Mouse (Mus musculus) embryonic stem cell, embryonic (primary cell): ENCODE measurements around the gene Tmem150c.

ENCODE experiments used
- CTCF ChIA-PET, 4 experiments: fragments of 300-600 bp in 2 of 4; fragments of 350-600 bp in 2 of 4; sonication (Branson Sonifier 250); formaldehyde crosslinking; loops; one replicate each; lab custom pipeline; 2022; ENCODE audit warnings: inconsistent platforms in 2 of 4; lab: Charles Lee
- POLR2A ChIA-PET, 4 experiments: fragments of 300-600 bp in 2 of 4; fragments of 350-600 bp in 2 of 4; sonication (Branson Sonifier 250); formaldehyde crosslinking; loops; one replicate each; lab custom pipeline; 2022; ENCODE audit warnings: antibody characterized with exemption in 4 of 4, inconsistent platforms in 1 of 4; lab: Charles Lee

Gene Tmem150c

GRCm38 (mm10) chr5:100079040-100079930, 80.3 kb downstream of the Tmem150c start:
- CTCF ChIA-PET = interaction anchor here in 3 of 4 experiments (0.5 to 1.2 kb wide), 6 partner anchors 8 to 151 kb away, joined by 3 to 12 read pairs (median 4); no protein-coding TSS in a partner anchor
- POLR2A ChIA-PET = interaction anchor here (0.5 to 3.2 kb wide), 33 partner anchors 8 to 1338 kb away, joined by 3 to 20 read pairs (median 4); partner anchors contain the start of genes Cops4 (in 1 of the 4) and Hnrnpdl (in 1 of the 4)

- ChIA-PET CTCF (interaction anchor here in 1 of 4 experiments (0.6 to 0.8 kb wide), 2 partner anchors 144 to 305 kb away, joined by 3 to 4 read pairs; no protein-coding TSS in a partner anchor), POLR2A (interaction anchor here (0.5 to 1.6 kb wide), 4 partner anchors 9 to 251 kb away, joined by 3 to 4 read pairs (median 4); no protein-coding TSS in a partner anchor)
Measured at GRCm38 (mm10) chr5:100074571-100074970, 85.0 kb downstream of the Tmem150c start.

- CTCF ChIA-PET = interaction anchor here in 1 of 4 experiments (1.2 kb wide), 1 partner anchor 404 kb away, joined by 3 read pairs; no protein-coding TSS in a partner anchor
- POLR2A ChIA-PET = interaction anchor here in 3 of 4 experiments (0.5 to 2.6 kb wide), 14 partner anchors 10 to 234 kb away, joined by 3 to 10 read pairs (median 3); no protein-coding TSS in a partner anchor
Measured at GRCm38 (mm10) chr5:100072557-100072956, 87.1 kb downstream of the Tmem150c start.

GRCm38 (mm10) chr5:100071541-100071940, 88.1 kb downstream of the Tmem150c start:
- ChIA-PET POLR2A (interaction anchor here in 2 of 4 experiments (1.0 to 2.6 kb wide), 11 partner anchors 8 to 42 kb away, joined by 3 to 10 read pairs (median 5); no protein-coding TSS in a partner anchor), CTCF (no interaction called here)

GRCm38 (mm10) chr5:100070255-100070654, 89.4 kb downstream of the Tmem150c start:
- ChIA-PET CTCF (interaction anchor here in 2 of 4 experiments (0.7 to 1.9 kb wide), 4 partner anchors 11 to 271 kb away, joined by 3 to 7 read pairs (median 4); no protein-coding TSS in a partner anchor), POLR2A (interaction anchor here in 2 of 4 experiments (0.9 to 1.6 kb wide), 6 partner anchors 9 to 31 kb away, joined by 3 to 7 read pairs (median 4); no protein-coding TSS in a partner anchor)

- ChIA-PET CTCF (interaction anchor here in 2 of 4 experiments (0.9 to 1.9 kb wide), 3 partner anchors 12 to 171 kb away, joined by 3 to 7 read pairs (median 4); no protein-coding TSS in a partner anchor), POLR2A (interaction anchor here in 2 of 4 experiments (0.5 to 1.1 kb wide), 4 partner anchors 10 to 31 kb away, joined by 3 read pairs; no protein-coding TSS in a partner anchor)
Measured at GRCm38 (mm10) chr5:100069526-100069925, 90.1 kb downstream of the Tmem150c start.

GRCm38 (mm10) chr5:100067579-100067978, 92.0 kb downstream of the Tmem150c start:
- ChIA-PET CTCF (interaction anchor here in 1 of 4 experiments (0.5 to 0.6 kb wide), 2 partner anchors 10 to 11 kb away, joined by 4 to 5 read pairs; no protein-coding TSS in a partner anchor), POLR2A (interaction anchor here in 2 of 4 experiments (0.6 to 6.9 kb wide), 10 partner anchors 10 to 94 kb away, joined by 3 to 75 read pairs (median 10); partner anchors contain the start of genes Enoph1 (in 2 of the 2) and Hnrnpdl (in 2 of the 2))

- CTCF ChIA-PET = no interaction called here
Measured at GRCm38 (mm10) chr5:100060876-100061275, 98.7 kb downstream of the Tmem150c start.

GRCm38 (mm10) chr5:100059326-100059725, 100.3 kb downstream of the Tmem150c start:
- ChIA-PET CTCF (no interaction called here), POLR2A (interaction anchor here in 2 of 4 experiments (0.6 to 5.7 kb wide), 11 partner anchors 8 to 370 kb away, joined by 3 to 57 read pairs (median 3); partner anchors contain the start of genes Enoph1 (in 2 of the 2) and Hnrnpdl (in 2 of the 2))

More at GRCm38 (mm10) chr5:100060876-100061275, 98.7 kb downstream of the Tmem150c start:
- POLR2A ChIA-PET = interaction anchor here in 2 of 4 experiments (1.1 to 3.4 kb wide), 7 partner anchors 9 to 22 kb away, joined by 3 to 13 read pairs (median 5); partner anchors contain the start of genes Enoph1 (in 1 of the 2) and Hnrnpdl (in 1 of the 2)

GRCm38 (mm10) chr5:100058729-100059128, 100.9 kb downstream of the Tmem150c start:
- POLR2A ChIA-PET = interaction anchor here in 2 of 4 experiments (0.6 to 5.7 kb wide), 12 partner anchors 9 to 370 kb away, joined by 3 to 57 read pairs (median 3); partner anchors contain the start of genes Enoph1 (in 2 of the 2) and Hnrnpdl (in 2 of the 2)
- CTCF ChIA-PET = no interaction called here

GRCm38 (mm10) chr5:100057461-100058209, 102.0 kb downstream of the Tmem150c start:
- ChIA-PET POLR2A (interaction anchor here in 2 of 4 experiments (0.5 to 5.7 kb wide), 14 partner anchors 8 to 36 kb away, joined by 3 to 64 read pairs (median 4); partner anchors contain the start of genes Enoph1 (in 2 of the 2) and Hnrnpdl (in 2 of the 2)), CTCF (no interaction called here)

GRCm38 (mm10) chr5:100055866-100056369, 103.7 kb downstream of the Tmem150c start:
- ChIA-PET CTCF (interaction anchor here in 2 of 4 experiments (0.6 to 1.8 kb wide), 6 partner anchors 12 to 128 kb away, joined by 3 to 5 read pairs (median 4); no protein-coding TSS in a partner anchor), POLR2A (interaction anchor here in 3 of 4 experiments (0.6 to 5.7 kb wide), 15 partner anchors 8 to 406 kb away, joined by 3 to 64 read pairs (median 3); partner anchors contain the start of genes Enoph1 (in 2 of the 3) and Hnrnpdl (in 2 of the 3))

GRCm38 (mm10) chr5:100054807-100055547, 104.6 kb downstream of the Tmem150c start:
- ChIA-PET POLR2A (interaction anchor here (0.6 to 5.7 kb wide), 14 partner anchors 11 to 697 kb away, joined by 3 to 64 read pairs (median 4); partner anchors contain the start of genes Enoph1 (in 2 of the 4) and Hnrnpdl (in 2 of the 4)), CTCF (interaction anchor here in 2 of 4 experiments (0.6 to 1.3 kb wide), 4 partner anchors 11 to 346 kb away, joined by 3 to 4 read pairs (median 4); no protein-coding TSS in a partner anchor)

- ChIA-PET POLR2A (interaction anchor here (0.6 to 18.3 kb wide), 25 partner anchors 8 to 377 kb away, joined by 3 to 388 read pairs (median 4); partner anchors contain the start of genes Enoph1 (in 3 of the 4) and Hnrnpdl (in 3 of the 4)), CTCF (interaction anchor here in 2 of 4 experiments (0.6 to 1.2 kb wide), 2 partner anchors 14 to 27 kb away, joined by 3 read pairs; no protein-coding TSS in a partner anchor)
Measured at GRCm38 (mm10) chr5:100052728-100053127, 106.9 kb downstream of the Tmem150c start.

- ChIA-PET CTCF (interaction anchor here in 2 of 4 experiments (1.2 to 1.9 kb wide), 2 partner anchors 11 kb away, joined by 3 to 6 read pairs; no protein-coding TSS in a partner anchor), POLR2A (interaction anchor here (0.9 to 18.3 kb wide), 9 partner anchors 8 to 43 kb away, joined by 3 to 388 read pairs (median 13); partner anchors contain the start of genes Enoph1 (in 3 of the 4) and Hnrnpdl (in 3 of the 4))
Measured at GRCm38 (mm10) chr5:100049904-100050303, 109.7 kb downstream of the Tmem150c start.
